Mouse (Mus musculus) midbrain, embryonic 15.5 days (tissue): Measurements from ENCODE around the gene Ralgps2. TPM values are rescaled to one million over a fixed set of nuclear protein-coding genes. Genes with fewer than 3 reads are reported as not detected.

ENCODE experiments used
- ATAC-seq: fragments of 200-750 bp; cut with Nextera tagmentation; replicated peaks from 2 replicates; pipeline ENCODE4 v1.8.0; 2017; ENCODE audit warnings: moderate TSS enrichment
- H3K27ac ChIP-seq: fragments of 300-500 bp; sonication (generic); 2 replicates; pipeline ENCODE4 v1.5.1; 2015; ENCODE audit warnings: mild to moderate bottlenecking, inconsistent platforms
- H3K27me3 ChIP-seq: fragments of 300-500 bp; sonication (generic); replicated peaks from 2 replicates; pipeline ENCODE4 v1.6.1; 2015; ENCODE audit warnings: inconsistent platforms
- H3K36me3 ChIP-seq: fragments of 300-500 bp; sonication (generic); replicated peaks from 2 replicates; pipeline ENCODE4 v1.6.1; 2015; ENCODE audit warnings: inconsistent platforms
- H3K4me1 ChIP-seq: fragments of 300-500 bp; sonication (generic); 2 replicates; pipeline ENCODE4 v1.6.1; 2015; ENCODE audit warnings: inconsistent platforms
- H3K4me2 ChIP-seq: fragments of 300-500 bp; sonication (generic); 2 replicates; pipeline ENCODE4 v1.6.1; 2015; ENCODE audit warnings: inconsistent platforms, mild to moderate bottlenecking, moderate library complexity
- H3K4me3 ChIP-seq: fragments of 300-500 bp; sonication (generic); 2 replicates; pipeline ENCODE4 v1.5.1; 2015; ENCODE audit warnings: mild to moderate bottlenecking, inconsistent platforms
- H3K9ac ChIP-seq: fragments of 300-500 bp; sonication (generic); 2 replicates; pipeline ENCODE4 v1.6.1; 2015; ENCODE audit warnings: mild to moderate bottlenecking, inconsistent platforms
- H3K9me3 ChIP-seq: fragments of 300-500 bp; sonication (generic); 2 replicates; pipeline ENCODE4 v1.6.1; 2016; ENCODE audit warnings: inconsistent platforms
- WGBS: fragments of 180-500 bp; shearing (Covaris S2); methylation state at CpG from one replicate; pipeline ENCODE4 v1.1.7; 2015; ENCODE audit warnings: mixed read lengths; 5-methylcytosine and 5-hydroxymethylcytosine counted together
- polyA plus RNA-seq: library from polyadenylated mRNA; unstranded; fragments of >200 nt; fragmentation: Nextera tagmentation; extraction: Ambion mirVana; gene quantifications from 2 replicates; pipeline ENCODE4 v1.2.1, GENCODE M21; 2015

The Ralgps2 gene
- polyA plus RNA-seq, 1 experiment from 2014 or later = 104 TPM

DNA sequence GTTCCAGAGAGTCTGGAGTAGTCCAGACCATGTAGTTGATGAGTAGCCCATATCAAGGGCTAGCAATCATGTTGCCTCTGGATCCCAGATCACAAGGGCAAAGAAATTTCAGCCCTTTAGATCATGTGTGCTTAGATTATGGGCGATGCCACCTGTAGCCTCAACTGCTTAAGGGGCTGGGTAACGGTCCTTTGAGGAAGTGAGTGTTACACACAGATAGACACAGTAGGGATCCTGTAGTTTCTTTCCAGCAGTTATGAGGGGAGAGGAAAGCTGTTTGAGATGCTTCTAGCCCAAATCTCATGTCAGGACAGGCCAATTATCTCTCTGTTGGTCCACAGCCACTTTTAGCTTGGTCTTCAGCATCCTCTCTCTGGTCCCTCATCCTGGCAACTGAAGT is 153.4 kb downstream of the Ralgps2 start:
- no peak overlapping the region for H3K27ac ChIP-seq
- H3K9me3 ChIP-seq = no peaks in the 10 kb centered on the region
- no peak overlapping the region for H3K4me2 ChIP-seq
- WGBS = 93% methylated on average over 2 of the region's 2 CpGs
- H3K36me3 ChIP-seq = no peaks in the 10 kb centered on the region
- ATAC-seq = no peak
- no peak overlapping the region for H3K4me3 ChIP-seq
- no peaks in the 10 kb centered on the region for H3K27me3 ChIP-seq
- peaks cover 20% of the 10 kb centered on the region for H3K4me1 ChIP-seq
- no peak overlapping the region for H3K9ac ChIP-seq

DNA sequence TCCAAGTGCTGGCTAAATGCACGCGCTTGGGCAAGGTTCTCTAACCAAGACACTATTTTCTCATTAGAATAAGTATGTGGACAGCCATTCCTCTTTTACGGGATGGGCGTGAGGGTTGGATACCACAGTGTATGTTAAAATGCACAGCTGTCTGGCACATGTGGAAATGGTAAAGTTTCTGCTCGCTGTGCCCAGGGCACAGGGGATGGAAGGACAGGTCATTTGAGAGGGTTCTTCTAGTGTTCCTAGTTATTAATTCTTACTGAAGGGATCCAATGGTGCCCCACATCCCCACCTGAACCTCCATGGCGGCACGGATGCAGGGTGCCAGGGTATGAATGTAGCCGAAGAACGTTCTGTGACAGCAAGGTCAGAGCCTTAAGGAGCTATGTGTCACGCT is 154.5 kb downstream of the Ralgps2 start:
- Histone ChIP-seq H3K27me3 (no peaks in the 10 kb centered on the region), H3K9ac (no peak overlapping the region), H3K4me2 (no peak overlapping the region), H3K27ac (no peak overlapping the region), H3K4me3 (no peak overlapping the region), H3K9me3 (no peaks in the 10 kb centered on the region), H3K36me3 (no peaks in the 10 kb centered on the region), H3K4me1 (peaks cover 31% of the 10 kb centered on the region)
- 87% methylated on average over 10 of the region's 10 CpGs for WGBS
- no peak for ATAC-seq

DNA sequence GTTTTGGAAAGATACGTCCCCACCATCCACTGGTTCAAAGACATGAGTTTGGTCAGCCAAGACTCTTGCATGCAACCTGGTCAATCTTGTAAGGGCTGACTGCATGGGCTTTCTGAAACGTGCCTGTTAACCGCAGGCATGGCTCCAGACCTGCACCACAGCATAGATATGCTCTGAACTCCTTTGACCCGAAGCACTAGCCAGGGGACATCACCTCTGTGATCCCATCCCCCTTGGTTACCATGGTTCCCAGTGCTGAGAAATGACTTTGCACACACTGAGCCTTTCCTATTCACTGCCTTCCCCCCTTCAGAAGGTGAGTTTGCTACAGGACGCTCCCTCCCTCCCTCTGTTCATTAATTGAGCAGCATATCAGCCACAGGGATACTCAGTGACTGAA is 155.3 kb downstream of the Ralgps2 start:
- WGBS = 48% methylated on average over 5 of the region's 5 CpGs
- H3K36me3 ChIP-seq = no peaks in the 10 kb centered on the region
- no peak overlapping the region for H3K9ac ChIP-seq
- no peaks in the 10 kb centered on the region for H3K27me3 ChIP-seq
- ATAC-seq = no peak
- H3K27ac ChIP-seq = no peak overlapping the region
- no peak overlapping the region for H3K4me3 ChIP-seq
- H3K4me2 ChIP-seq = no peak overlapping the region
- no peaks in the 10 kb centered on the region for H3K9me3 ChIP-seq
- H3K4me1 ChIP-seq = peaks cover 36% of the 10 kb centered on the region

DNA sequence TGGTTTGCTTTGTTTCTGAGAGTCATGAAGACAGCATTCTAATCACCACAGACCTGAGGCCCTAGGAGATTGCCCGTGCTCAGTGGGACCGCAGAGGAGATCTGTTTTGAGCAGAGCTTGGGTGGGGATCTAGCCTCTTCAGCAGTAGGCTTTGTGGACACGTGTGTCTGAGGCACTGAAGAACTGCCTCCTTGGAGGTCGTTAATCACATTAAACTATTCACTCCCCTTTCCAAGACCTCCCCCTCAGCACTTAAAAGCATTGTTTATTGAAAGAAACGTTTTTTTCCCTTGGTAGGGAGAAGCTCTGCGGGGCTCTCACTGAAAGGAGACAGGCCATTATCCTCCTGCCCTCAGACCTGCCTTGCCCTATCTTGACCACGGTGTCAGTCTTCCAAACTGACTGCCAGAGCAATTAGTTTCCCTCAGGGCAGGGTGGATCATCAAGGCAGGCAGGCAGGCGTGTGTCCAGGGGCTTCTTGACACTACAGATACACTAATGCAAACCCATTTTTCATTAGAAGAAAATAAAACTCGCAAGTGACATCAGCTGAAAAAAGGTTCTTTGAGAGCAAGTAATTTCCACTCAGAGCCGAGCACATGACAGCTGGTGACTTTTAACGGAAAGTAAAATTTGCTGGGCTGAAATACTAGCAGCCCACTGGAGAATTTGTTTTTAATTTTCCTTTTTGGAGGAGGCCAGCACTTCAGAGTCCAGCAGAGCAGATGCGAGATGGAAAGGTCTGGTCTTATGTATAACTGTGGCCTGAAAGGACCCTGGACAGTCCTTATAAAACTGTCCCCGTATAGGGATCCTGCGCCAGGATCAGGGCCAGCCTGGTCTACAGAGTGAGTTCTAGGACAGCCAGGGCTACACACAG is 157.2 kb downstream of the Ralgps2 start:
- peak; percentile 17; the same call in 1 of the 2 replicates for ATAC-seq
- 27% methylated on average over 14 of the region's 14 CpGs for WGBS

DNA sequence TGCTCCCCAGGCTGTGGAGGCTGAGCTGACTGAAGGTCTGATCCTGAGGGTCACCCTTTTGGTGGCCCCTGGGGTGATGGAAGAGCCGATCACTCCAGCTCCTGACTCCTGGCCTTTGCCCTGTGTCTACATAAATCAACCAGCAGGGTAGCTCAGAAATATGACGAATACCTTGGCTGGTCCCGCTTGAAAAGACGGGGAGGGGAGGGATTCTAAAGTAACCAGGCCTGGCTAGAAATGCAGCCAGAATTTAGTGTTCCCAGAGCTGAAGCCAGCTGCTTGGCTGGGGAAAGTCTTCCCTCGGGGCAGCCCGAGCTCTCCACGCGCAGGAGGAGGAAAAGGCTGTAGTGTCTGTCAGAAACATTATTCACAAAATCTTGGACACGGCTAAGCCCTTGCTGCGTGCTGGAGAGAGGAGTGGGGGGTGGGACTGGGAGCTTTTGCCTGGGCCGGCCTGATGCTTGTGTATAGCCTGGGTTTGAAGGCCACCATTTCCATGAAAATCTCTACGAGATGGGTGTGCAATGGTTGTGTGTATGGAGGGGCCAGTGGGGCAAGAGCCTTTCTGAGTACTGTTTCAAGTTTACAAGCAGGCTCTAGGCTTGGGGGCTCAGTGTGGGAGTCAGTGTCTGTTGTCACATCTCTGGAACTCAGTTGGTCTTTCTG is 158.2 kb downstream of the Ralgps2 start:
- WGBS = 17% methylated on average over 12 of the region's 12 CpGs
- no peak overlapping the region for H3K4me3 ChIP-seq
- peak overlapping the region; percentile 32 for H3K27ac ChIP-seq
- H3K36me3 ChIP-seq = no peaks in the 10 kb centered on the region
- H3K27me3 ChIP-seq = no peaks in the 10 kb centered on the region
- no peak overlapping the region for H3K9ac ChIP-seq
- no peaks in the 10 kb centered on the region for H3K9me3 ChIP-seq
- ATAC-seq = peak; percentile 59
- H3K4me1 ChIP-seq = peaks cover 34% of the 10 kb centered on the region
- H3K4me2 ChIP-seq = peak overlapping the region; percentile 3; the same call in 1 of the 2 replicates

More for the DNA sequence above, 157.2 kb downstream of the Ralgps2 start:
- no peaks in the 10 kb centered on the region for H3K9me3 ChIP-seq
- no peaks in the 10 kb centered on the region for H3K36me3 ChIP-seq
- no peak overlapping the region for H3K4me3 ChIP-seq
- no peak overlapping the region for H3K9ac ChIP-seq
- H3K27me3 ChIP-seq = no peaks in the 10 kb centered on the region
- H3K4me1 ChIP-seq = peaks cover 36% of the 10 kb centered on the region
- H3K4me2 ChIP-seq = no peak overlapping the region
- peak overlapping the region; percentile 22; the same call in 1 of the 2 replicates for H3K27ac ChIP-seq

DNA sequence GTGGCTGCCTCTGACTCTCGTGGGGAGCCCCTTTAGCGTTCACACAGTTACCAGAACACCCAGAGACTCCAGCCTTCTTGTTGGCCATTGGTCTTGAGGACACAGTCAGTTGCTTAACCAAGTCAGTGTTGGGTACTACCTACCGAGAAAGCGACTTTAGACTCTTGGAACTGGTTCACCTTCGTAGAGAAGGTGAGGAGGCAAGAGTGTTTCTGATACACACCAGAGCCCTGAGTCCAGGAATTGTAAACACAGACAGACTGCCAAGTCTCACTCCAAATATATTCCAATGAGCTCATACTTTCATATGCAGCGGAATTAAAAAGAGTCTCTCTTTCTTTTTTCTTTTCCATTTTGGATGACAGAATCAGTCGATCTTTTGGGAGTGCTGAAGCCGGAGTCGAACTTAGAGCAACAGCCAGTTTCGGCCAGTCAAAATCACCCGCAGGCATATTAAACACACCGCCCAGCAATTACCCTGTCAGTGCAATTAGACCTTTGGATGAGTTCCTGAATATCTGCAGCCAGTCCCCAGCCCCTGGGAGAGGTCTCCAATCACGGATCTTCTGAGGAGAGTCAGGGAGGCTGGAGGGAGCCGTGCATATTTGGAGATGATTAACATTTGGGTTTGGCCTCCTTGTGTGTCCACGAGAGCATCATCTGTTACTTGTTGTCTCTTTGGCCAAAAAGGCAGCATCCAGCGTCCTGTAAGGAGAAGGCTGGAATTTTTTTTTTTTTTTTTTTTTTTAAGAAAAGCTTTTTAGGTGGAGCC is 159.0 kb downstream of the Ralgps2 start:
- H3K4me2 ChIP-seq = no peak overlapping the region
- no peaks in the 10 kb centered on the region for H3K36me3 ChIP-seq
- no peaks in the 10 kb centered on the region for H3K9me3 ChIP-seq
- H3K4me1 ChIP-seq = peaks cover 34% of the 10 kb centered on the region
- H3K27ac ChIP-seq = peak overlapping the region; percentile 32; the same call in 1 of the 2 replicates
- no peak for ATAC-seq
- WGBS = 53% methylated on average over 16 of the region's 16 CpGs
- no peak overlapping the region for H3K9ac ChIP-seq
- H3K4me3 ChIP-seq = no peak overlapping the region
- H3K27me3 ChIP-seq = no peaks in the 10 kb centered on the region

DNA sequence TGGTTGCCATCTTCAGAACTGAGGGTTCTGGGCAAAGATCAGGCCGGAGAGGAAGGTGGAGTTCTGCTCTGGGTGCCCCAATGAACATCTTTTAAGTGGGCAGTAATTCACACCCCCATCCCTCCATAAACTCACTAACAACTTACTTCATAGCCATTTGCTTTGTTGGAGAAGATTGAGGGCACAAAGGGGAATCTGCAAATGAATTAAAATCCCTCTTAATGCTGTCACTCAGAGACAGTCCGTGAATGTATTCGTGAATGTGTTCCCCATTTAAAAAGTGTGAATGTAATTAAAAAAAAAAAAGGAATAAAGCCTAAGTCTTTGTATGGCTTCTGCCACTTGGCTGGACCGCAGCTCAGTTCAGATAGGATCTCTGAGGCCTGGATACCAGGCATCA is 159.8 kb downstream of the Ralgps2 start:
- Histone ChIP-seq H3K9me3 (no peaks in the 10 kb centered on the region), H3K4me3 (no peak overlapping the region), H3K27me3 (no peaks in the 10 kb centered on the region), H3K9ac (no peak overlapping the region), H3K4me2 (no peak overlapping the region), H3K36me3 (no peaks in the 10 kb centered on the region), H3K27ac (no peak overlapping the region), H3K4me1 (peaks cover 34% of the 10 kb centered on the region)
- 18% methylated on average over 4 of the region's 4 CpGs for WGBS
- no peak for ATAC-seq

DNA sequence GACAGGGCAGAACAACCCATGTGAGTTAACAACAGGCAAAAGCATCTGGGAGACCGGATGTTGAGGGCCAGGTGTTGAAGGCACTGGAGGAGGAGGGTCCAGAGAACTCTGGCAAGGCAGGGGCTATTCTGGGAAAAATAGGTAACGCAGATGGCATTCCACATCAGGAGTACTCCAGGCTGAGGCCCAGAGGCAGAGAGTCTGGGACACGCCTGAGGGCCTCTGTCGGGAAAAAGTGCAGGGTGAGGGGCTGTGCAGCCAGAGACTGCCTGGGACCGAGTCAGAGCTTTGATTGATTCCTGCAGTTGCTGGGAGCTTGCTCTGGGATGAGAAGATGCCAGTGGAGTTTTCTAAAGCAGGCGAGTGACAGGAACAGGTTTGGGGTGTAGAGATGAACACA is 160.4 kb downstream of the Ralgps2 start:
- H3K4me1 ChIP-seq = peaks cover 34% of the 10 kb centered on the region
- no peak for ATAC-seq
- 36% methylated on average over 6 of the region's 6 CpGs for WGBS

DNA sequence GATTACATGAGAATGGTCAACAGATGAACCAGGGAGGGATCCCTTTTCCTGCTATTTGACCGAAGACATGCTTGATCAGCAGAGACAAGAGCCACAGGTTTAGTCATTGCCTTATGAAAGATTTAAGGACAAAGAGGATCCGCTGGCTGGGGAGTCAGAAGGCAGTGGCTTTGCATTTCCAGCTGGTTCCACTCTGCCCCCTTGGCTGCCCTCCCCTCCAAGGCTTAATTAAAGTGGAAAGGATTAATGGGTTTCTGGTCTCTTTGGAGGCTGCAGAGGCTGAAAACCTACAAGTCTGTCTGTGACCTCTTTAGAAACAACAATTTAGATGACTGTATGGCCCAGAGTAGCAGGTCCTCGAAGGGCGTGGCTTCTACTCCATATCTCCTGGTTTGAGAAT is 161.5 kb downstream of the Ralgps2 start:
- H3K27ac ChIP-seq = no peak overlapping the region
- WGBS = 56% methylated on average over 4 of the region's 4 CpGs
- H3K4me1 ChIP-seq = peaks cover 34% of the 10 kb centered on the region
- H3K27me3 ChIP-seq = no peaks in the 10 kb centered on the region
- no peaks in the 10 kb centered on the region for H3K9me3 ChIP-seq
- no peaks in the 10 kb centered on the region for H3K36me3 ChIP-seq
- H3K4me3 ChIP-seq = no peak overlapping the region
- H3K9ac ChIP-seq = no peak overlapping the region
- H3K4me2 ChIP-seq = no peak overlapping the region
- ATAC-seq = no peak

More for the DNA sequence above, 160.4 kb downstream of the Ralgps2 start:
- Histone ChIP-seq H3K36me3 (no peaks in the 10 kb centered on the region), H3K4me2 (no peak overlapping the region), H3K27ac (no peak overlapping the region), H3K9ac (no peak overlapping the region), H3K4me3 (no peak overlapping the region), H3K27me3 (no peaks in the 10 kb centered on the region), H3K9me3 (no peaks in the 10 kb centered on the region)

DNA sequence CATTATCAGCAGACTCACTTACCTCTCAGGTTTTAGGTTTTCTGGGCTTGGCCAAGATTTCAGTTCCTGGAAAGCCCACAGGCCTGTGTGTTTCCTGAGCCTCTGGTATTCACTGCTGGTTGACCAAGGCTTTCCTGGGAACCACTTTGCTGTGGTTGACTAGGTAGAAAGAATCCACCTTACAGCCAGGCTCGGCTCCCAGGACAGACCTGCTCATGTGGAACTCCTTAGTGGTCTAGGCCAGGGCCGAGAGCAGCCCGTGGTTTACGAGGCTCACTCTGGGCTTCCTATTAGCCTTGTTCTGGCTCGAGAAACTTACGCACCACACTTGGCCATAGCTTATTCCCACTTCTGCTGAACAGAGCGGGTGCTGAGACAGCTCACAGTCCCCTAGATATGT is 163.4 kb downstream of the Ralgps2 start:
- Histone ChIP-seq H3K4me2 (no peak overlapping the region), H3K9ac (no peak overlapping the region), H3K27ac (no peak overlapping the region), H3K4me3 (no peak overlapping the region), H3K27me3 (no peaks in the 10 kb centered on the region), H3K9me3 (no peaks in the 10 kb centered on the region), H3K4me1 (peaks cover 19% of the 10 kb centered on the region), H3K36me3 (no peaks in the 10 kb centered on the region)
- ATAC-seq = no peak
- 84% methylated on average over 7 of the region's 7 CpGs for WGBS

DNA sequence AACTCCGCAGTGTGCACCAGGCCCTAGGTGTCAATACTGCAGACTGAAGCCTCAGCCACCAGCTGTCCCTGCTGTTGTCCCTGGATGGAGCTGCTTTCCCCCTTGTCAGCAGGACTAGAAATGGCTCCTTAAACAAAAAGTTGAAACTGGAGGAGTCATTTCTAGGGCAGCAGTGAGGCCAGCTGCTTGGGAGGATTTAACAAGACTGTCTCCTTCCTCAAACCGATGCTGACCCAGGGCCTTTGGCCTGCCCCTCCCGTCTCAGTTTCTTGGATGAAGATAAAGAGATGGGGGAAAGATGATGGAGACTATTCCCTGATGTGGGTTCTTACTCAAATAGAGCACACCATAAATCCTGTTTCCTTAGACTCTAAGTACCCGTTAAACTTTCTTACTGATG is 164.2 kb downstream of the Ralgps2 start:
- H3K27ac ChIP-seq = no peak overlapping the region
- no peak for ATAC-seq
- no peaks in the 10 kb centered on the region for H3K36me3 ChIP-seq
- 87% methylated on average over 4 of the region's 4 CpGs for WGBS
- peaks cover 11% of the 10 kb centered on the region; the same call in 1 of the 2 replicates for H3K4me1 ChIP-seq
- no peaks in the 10 kb centered on the region for H3K9me3 ChIP-seq
- H3K4me3 ChIP-seq = no peak overlapping the region
- no peak overlapping the region for H3K9ac ChIP-seq
- no peaks in the 10 kb centered on the region for H3K27me3 ChIP-seq
- H3K4me2 ChIP-seq = no peak overlapping the region

DNA sequence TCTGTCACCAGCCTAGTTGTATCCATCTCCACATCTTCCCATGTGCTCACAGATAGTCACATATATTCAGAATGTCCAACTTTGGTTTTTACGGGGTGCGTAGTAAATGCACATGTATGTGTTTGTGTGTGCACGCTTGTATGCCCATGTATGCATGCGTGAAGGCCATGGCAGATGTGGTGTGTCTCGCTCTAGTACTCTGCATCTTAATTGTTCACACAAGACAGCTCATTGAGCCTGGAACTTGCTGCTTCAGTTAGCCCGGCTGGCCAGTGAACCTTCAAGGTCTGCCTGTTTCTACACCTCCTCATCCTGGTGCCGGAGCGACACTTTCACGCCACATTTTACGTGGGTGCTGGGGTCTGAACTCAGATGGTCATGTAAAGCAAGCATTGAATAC is 168.6 kb downstream of the Ralgps2 start:
- Histone ChIP-seq H3K9ac (no peak overlapping the region), H3K4me2 (no peak overlapping the region), H3K4me1 (no peaks in the 10 kb centered on the region), H3K36me3 (no peaks in the 10 kb centered on the region), H3K9me3 (no peaks in the 10 kb centered on the region), H3K4me3 (no peak overlapping the region), H3K27me3 (no peaks in the 10 kb centered on the region), H3K27ac (no peak overlapping the region)
- ATAC-seq = no peak
- WGBS = 96% methylated on average over 10 of the region's 10 CpGs
